Mouse (Mus musculus) midbrain, embryonic 16.5 days (tissue): ENCODE results near the gene Stambpl1. TPM values are rescaled to one million over a fixed set of nuclear protein-coding genes. Genes with fewer than 3 reads are reported as not detected.
"Not testable (repeated sequence)": the region's sequence is repeated elsewhere in the genome, so short reads cannot be mapped to it uniquely, and the experiment has no call there.

Experiments
- ATAC-seq: fragments of 200-750 bp; cut with Nextera tagmentation; 2 replicates; pipeline ENCODE4 v1.8.0; 2017; ENCODE audit warnings: moderate TSS enrichment
- H3K27ac ChIP-seq: fragments of 300-500 bp; sonication (generic); 2 replicates; pipeline ENCODE4 v1.5.1; 2014; ENCODE audit warnings: mild to moderate bottlenecking, low read length, mixed read lengths
- H3K27me3 ChIP-seq: fragments of 300-500 bp; sonication (generic); 2 replicates; pipeline ENCODE4 v1.6.1; 2014; ENCODE audit warnings: low read depth, low read length, mixed read lengths; ENCODE audit not compliant: control insufficient read depth, insufficient read depth
- H3K36me3 ChIP-seq: fragments of 300-500 bp; sonication (generic); 2 replicates; pipeline ENCODE4 v1.6.1; 2014; ENCODE audit warnings: mild to moderate bottlenecking, low read length, moderate library complexity, mixed read lengths; ENCODE audit not compliant: control insufficient read depth, insufficient read depth
- H3K4me1 ChIP-seq: fragments of 300-500 bp; sonication (generic); 2 replicates; pipeline ENCODE4 v1.6.1; 2014; ENCODE audit warnings: mild to moderate bottlenecking, low read length, mixed read lengths; ENCODE audit not compliant: control insufficient read depth, insufficient read depth
- H3K4me2 ChIP-seq: fragments of 300-500 bp; sonication (generic); 2 replicates; pipeline ENCODE4 v1.6.1; 2014; ENCODE audit warnings: mild to moderate bottlenecking, low read length, mixed read lengths
- H3K4me3 ChIP-seq: fragments of 300-500 bp; sonication (generic); 2 replicates; pipeline ENCODE4 v1.5.1; 2014; ENCODE audit warnings: low read depth, mild to moderate bottlenecking, low read length, moderate library complexity, mixed read lengths
- H3K9ac ChIP-seq: fragments of 300-500 bp; sonication (generic); 2 replicates; pipeline ENCODE4 v1.6.1; 2014; ENCODE audit warnings: low read depth, low read length, mixed read lengths
- H3K9me3 ChIP-seq: fragments of 300-500 bp; sonication (generic); replicated peaks from 2 replicates; pipeline ENCODE4 v1.6.1; 2014; ENCODE audit warnings: mild to moderate bottlenecking, low read length, mixed read lengths; ENCODE audit not compliant: control insufficient read depth, poor library complexity, severe bottlenecking
- WGBS: fragments of 180-500 bp; shearing (Covaris S2); extraction: QIAGEN DNeasy Blood & Tissue Kit; methylation state at CpG from one replicate; pipeline ENCODE4 v1.1.7; 2014; 5-methylcytosine and 5-hydroxymethylcytosine counted together
- polyA plus RNA-seq: library from polyadenylated mRNA; unstranded; fragments of >200 nt; fragmentation: Nextera tagmentation; extraction: Ambion mirVana; gene quantifications from 2 replicates; pipeline ENCODE4 v1.2.1, GENCODE M21; 2015

Gene Stambpl1
- polyA plus RNA-seq, 1 experiment from 2014 or later = 22.8 TPM

- Histone ChIP-seq H3K4me2 (peak overlapping the region; percentile 64), H3K27me3 (no peaks in the 10 kb centered on the region), H3K36me3 (no peaks in the 10 kb centered on the region), H3K9ac (peak overlapping the region; percentile 86; the same call in 1 of the 2 replicates), H3K4me3 (peak overlapping the region; percentile 68), H3K27ac (no peak overlapping the region; the same call in 1 of the 2 replicates), H3K9me3 (no peaks in the 10 kb centered on the region), H3K4me1 (peaks cover 6% of the 10 kb centered on the region; the same call in 1 of the 2 replicates)
- ATAC-seq = no peak
- WGBS = 7% methylated on average over 9 of the region's 9 CpGs
Observed at GRCm38 (mm10) chr19:34193149-34193548, 1.1 kb downstream of the Stambpl1 start.

GRCm38 (mm10) chr19:34193683-34194082 is 1.7 kb downstream of the Stambpl1 start:
- H3K4me3 ChIP-seq = peak overlapping the region; percentile 68
- no peak overlapping the region for H3K27ac ChIP-seq
- H3K9ac ChIP-seq = no peak overlapping the region
- H3K9me3 ChIP-seq = no peaks in the 10 kb centered on the region
- no peak for ATAC-seq
- H3K4me1 ChIP-seq = peaks cover 6% of the 10 kb centered on the region; the same call in 1 of the 2 replicates
- H3K4me2 ChIP-seq = peak overlapping the region; percentile 64
- H3K36me3 ChIP-seq = no peaks in the 10 kb centered on the region
- 49% methylated on average over 9 of the region's 9 CpGs for WGBS
- H3K27me3 ChIP-seq = no peaks in the 10 kb centered on the region

DNA sequence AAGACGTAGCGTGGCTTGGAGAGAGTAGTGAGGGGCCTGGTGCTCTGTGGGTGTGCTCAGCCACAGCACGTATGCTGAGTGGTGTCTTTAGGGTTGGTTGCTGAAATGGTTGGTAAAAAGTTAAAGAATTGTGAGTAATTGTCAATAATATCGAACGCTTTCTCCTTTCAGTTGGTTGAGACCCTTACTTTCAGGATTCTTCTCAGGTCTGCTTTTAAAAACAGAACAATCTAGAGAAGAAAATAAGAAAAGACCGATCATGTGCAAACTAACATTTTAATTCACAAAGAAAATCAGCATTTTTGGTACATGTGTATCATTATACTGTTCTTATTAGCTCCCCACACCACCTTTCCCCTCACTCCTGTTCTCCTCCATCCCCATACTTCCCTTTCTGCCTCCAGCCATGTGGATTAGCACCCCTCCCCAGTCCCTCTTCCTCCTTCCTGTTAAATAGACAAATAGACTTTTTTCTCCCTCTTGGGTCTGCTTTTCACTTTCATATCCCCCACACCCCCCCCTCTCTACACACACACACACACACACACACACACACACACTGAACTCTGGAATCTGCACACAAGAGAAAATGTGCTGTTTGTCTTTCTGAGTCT is 2.2 kb downstream of the Stambpl1 start:
- WGBS = 84% methylated on average over 6 of the region's 6 CpGs
- no peak overlapping the region for H3K9ac ChIP-seq
- no peaks in the 10 kb centered on the region for H3K9me3 ChIP-seq
- H3K4me1 ChIP-seq = peaks cover 6% of the 10 kb centered on the region; the same call in 1 of the 2 replicates
- ATAC-seq = no peak
- no peaks in the 10 kb centered on the region for H3K27me3 ChIP-seq
- H3K4me2 ChIP-seq = peak overlapping the region; percentile 64
- no peak overlapping the region for H3K27ac ChIP-seq
- peak overlapping the region; percentile 7 for H3K4me3 ChIP-seq
- no peaks in the 10 kb centered on the region for H3K36me3 ChIP-seq

DNA sequence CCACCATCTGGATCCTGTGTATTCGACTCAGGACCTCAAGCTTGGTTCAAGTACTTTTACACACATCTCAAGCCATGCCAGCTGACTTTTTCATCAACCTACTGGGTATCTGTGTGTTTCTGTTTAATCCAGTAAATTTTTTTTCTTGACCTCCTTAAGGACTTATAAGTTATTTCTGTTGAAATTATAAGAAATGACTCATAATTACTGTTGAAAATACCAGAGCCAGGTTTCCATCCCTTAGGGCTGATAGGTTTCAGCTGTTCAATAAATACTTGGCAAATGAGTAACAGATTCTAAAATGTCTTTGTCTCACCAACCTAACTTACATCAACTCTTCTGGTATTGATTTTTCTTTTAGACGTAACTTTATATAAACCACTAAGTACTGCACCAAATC is 3.0 kb downstream of the Stambpl1 start:
- 84% methylated on average over 2 of the region's 2 CpGs for WGBS
- no peak for ATAC-seq
- Histone ChIP-seq H3K27me3 (no peaks in the 10 kb centered on the region), H3K36me3 (no peaks in the 10 kb centered on the region), H3K4me3 (no peak overlapping the region), H3K9me3 (no peaks in the 10 kb centered on the region), H3K9ac (no peak overlapping the region), H3K4me1 (peaks cover 6% of the 10 kb centered on the region; the same call in 1 of the 2 replicates), H3K4me2 (no peak overlapping the region), H3K27ac (no peak overlapping the region)

DNA sequence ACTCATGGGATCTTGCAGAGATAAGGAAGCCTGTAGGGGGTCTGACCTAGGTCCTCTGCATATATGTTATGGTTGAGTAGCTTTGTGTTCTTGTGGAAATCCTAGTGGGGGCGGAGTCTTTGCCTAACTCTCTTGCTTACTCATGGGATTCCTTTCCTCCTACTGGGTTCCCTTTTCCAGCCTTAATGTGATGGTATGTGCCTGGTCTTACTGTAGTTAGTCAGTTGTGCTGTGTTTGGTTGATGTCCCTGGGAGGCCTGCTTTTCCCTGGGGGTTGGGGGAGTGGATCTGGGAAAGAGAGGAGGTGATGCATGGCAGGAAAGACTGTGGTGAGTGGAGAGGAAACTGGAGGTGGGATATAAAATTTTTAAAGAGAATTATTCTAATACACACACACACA is 6.0 kb downstream of the Stambpl1 start:
- H3K4me3 ChIP-seq = no peak overlapping the region
- no peaks in the 10 kb centered on the region for H3K27me3 ChIP-seq
- 100% methylated on average over 1 of the region's 1 CpGs for WGBS
- H3K4me1 ChIP-seq = peaks cover 6% of the 10 kb centered on the region; the same call in 1 of the 2 replicates
- H3K9me3 ChIP-seq = no peaks in the 10 kb centered on the region
- no peak for ATAC-seq
- H3K36me3 ChIP-seq = no peaks in the 10 kb centered on the region
- no peak overlapping the region for H3K27ac ChIP-seq
- no peak overlapping the region for H3K9ac ChIP-seq
- no peak overlapping the region for H3K4me2 ChIP-seq

- Histone ChIP-seq H3K4me1 (peaks cover 2% of the 10 kb centered on the region; the same call in 1 of the 2 replicates), H3K36me3 (no peaks in the 10 kb centered on the region), H3K9me3 (no peaks in the 10 kb centered on the region), H3K9ac (no peak overlapping the region), H3K4me2 (no peak overlapping the region), H3K27ac (no peak overlapping the region), H3K4me3 (no peak overlapping the region), H3K27me3 (no peaks in the 10 kb centered on the region)
- ATAC-seq = no peak
- 87% methylated on average over 4 of the region's 4 CpGs for WGBS
Observed at GRCm38 (mm10) chr19:34198901-34199300, 6.9 kb downstream of the Stambpl1 start.

- WGBS = 80% methylated on average over 2 of the region's 2 CpGs
- no peak for ATAC-seq
- H3K27ac ChIP-seq = no peak overlapping the region
- H3K9ac ChIP-seq = no peak overlapping the region
- H3K36me3 ChIP-seq = no peaks in the 10 kb centered on the region
- no peak overlapping the region for H3K4me2 ChIP-seq
- no peaks in the 10 kb centered on the region for H3K4me1 ChIP-seq
- H3K9me3 ChIP-seq = no peaks in the 10 kb centered on the region
- H3K4me3 ChIP-seq = no peak overlapping the region
- no peaks in the 10 kb centered on the region for H3K27me3 ChIP-seq
Observed at GRCm38 (mm10) chr19:34199488-34199887, 7.5 kb downstream of the Stambpl1 start.

DNA sequence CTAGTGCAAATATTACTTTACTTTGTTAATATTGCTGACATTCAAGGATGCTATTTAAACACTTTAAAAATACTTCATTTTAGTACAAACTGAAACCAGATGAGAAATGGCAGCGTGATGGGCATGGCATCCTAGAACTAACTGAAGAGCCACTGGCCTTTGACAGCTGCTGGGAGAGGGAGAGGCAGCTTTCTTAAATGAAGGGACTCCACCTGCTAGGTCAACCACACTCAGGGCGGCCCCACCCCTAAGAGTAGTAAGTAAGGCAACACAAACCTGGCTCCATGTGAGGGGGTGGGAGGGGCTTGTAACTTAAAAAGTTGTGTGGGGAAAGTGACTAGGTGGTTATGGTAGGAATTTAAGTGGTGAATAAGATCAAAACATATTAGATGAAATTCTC is 10.6 kb downstream of the Stambpl1 start:
- 88% methylated on average over 2 of the region's 2 CpGs for WGBS
- Histone ChIP-seq H3K4me3 (no peak overlapping the region), H3K4me1 (no peaks in the 10 kb centered on the region), H3K27ac (no peak overlapping the region), H3K9me3 (no peaks in the 10 kb centered on the region), H3K9ac (no peak overlapping the region), H3K4me2 (no peak overlapping the region), H3K36me3 (no peaks in the 10 kb centered on the region), H3K27me3 (no peaks in the 10 kb centered on the region)
- ATAC-seq = no peak

GRCm38 (mm10) chr19:34206128-34206527 is 14.1 kb downstream of the Stambpl1 start:
- H3K4me3 ChIP-seq, ATAC-seq, H3K9ac ChIP-seq, H3K9me3 ChIP-seq, H3K36me3 ChIP-seq, H3K4me2 ChIP-seq, H3K4me1 ChIP-seq, H3K27ac ChIP-seq, H3K27me3 ChIP-seq: not testable (repeated sequence)
- 88% methylated on average over 3 of the region's 4 CpGs for WGBS
